Mouse (Mus musculus): Measurements from ENCODE around the gene Fem1a.

DNA sequence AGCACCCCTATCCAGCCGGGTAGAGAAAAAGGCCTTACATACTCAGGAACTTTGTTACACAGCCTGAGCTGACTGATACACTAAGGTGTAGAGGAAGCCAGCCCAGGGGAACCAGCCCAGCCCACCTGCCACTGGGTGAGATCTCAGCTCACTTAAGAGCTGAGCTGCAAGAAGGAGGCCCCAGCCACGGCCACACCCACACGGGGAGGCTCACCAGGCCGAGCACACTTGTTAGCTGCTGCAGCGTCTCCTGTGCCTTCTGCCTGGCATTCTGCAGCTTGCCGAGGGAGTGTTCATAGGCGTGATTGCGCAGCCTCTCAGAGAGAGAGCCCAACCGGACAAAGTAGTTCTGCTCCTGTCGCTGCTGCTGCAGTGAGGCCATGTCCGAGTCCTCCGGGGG lies 24.6 kb downstream of the Fem1a start:
- TF ChIP-seq POLR2A (IDR thresholded peaks at IDR 0.05; ENCODE audit: borderline replicate concordance, extremely low read depth, insufficient read depth, insufficient read length, poor library complexity, severe bottlenecking) (no peak), CTCF (IDR thresholded peaks at IDR 0.05; ENCODE audit: borderline replicate concordance, extremely low read depth, insufficient read depth, insufficient read length) (no peak)

Data from brain, embryonic 14.5 days (tissue).